Mouse (Mus musculus) embryonic facial prominence, embryonic 12.5 days (tissue): Measurements from ENCODE around the gene Lpar5. TPM values are rescaled to one million over a fixed set of nuclear protein-coding genes. Genes with fewer than 3 reads are reported as not detected.
A peak's percentile ranks its signal among the peaks of the same experiment; 100 is the strongest.
"Not testable (repeated sequence)": the region's sequence is repeated elsewhere in the genome, so short reads cannot be mapped to it uniquely, and the experiment has no call there.

Experiments used
- ATAC-seq: fragments of 200-750 bp; cut with Nextera tagmentation; 2 replicates; pipeline ENCODE4 v1.8.0; 2017; ENCODE audit not compliant: insufficient number of reproducible peaks, insufficient read depth, low FRiP score, low TSS enrichment
- H3K27ac ChIP-seq: fragments of 300-500 bp; sonication (generic); 2 replicates; pipeline ENCODE4 v1.5.1; 2016; ENCODE audit warnings: mild to moderate bottlenecking
- H3K27me3 ChIP-seq: fragments of 300-500 bp; sonication (generic); 2 replicates; pipeline ENCODE4 v1.6.1; 2016; ENCODE audit warnings: mild to moderate bottlenecking, moderate library complexity
- H3K36me3 ChIP-seq: fragments of 300-500 bp; sonication (generic); 2 replicates; pipeline ENCODE4 v1.6.1; 2016; ENCODE audit warnings: mild to moderate bottlenecking
- H3K4me1 ChIP-seq: fragments of 300-500 bp; sonication (generic); 2 replicates; pipeline ENCODE4 v1.6.1; 2016
- H3K4me2 ChIP-seq: fragments of 300-500 bp; sonication (generic); replicated peaks from 2 replicates; pipeline ENCODE4 v1.6.1; 2016; ENCODE audit warnings: mild to moderate bottlenecking, moderate library complexity
- H3K4me3 ChIP-seq: fragments of 300-500 bp; sonication (generic); 2 replicates; pipeline ENCODE4 v1.5.1; 2016; ENCODE audit warnings: mild to moderate bottlenecking
- H3K9ac ChIP-seq: fragments of 300-500 bp; sonication (generic); 2 replicates; pipeline ENCODE4 v1.6.1; 2016; ENCODE audit warnings: mild to moderate bottlenecking, moderate library complexity
- H3K9me3 ChIP-seq: fragments of 300-500 bp; sonication (generic); 2 replicates; pipeline ENCODE4 v1.6.1; 2016; ENCODE audit warnings: mild to moderate bottlenecking, moderate library complexity
- WGBS: fragments of 180-500 bp; shearing (Covaris S2); methylation state at CpG from one replicate; pipeline ENCODE4 v1.1.7; 2016; 5-methylcytosine and 5-hydroxymethylcytosine counted together
- polyA plus RNA-seq: library from polyadenylated mRNA; unstranded; fragments of >200 nt; fragmentation: Nextera tagmentation; extraction: Ambion mirVana; gene quantifications from 2 replicates; pipeline ENCODE4 v1.2.1, GENCODE M21; 2016

The Lpar5 gene
- polyA plus RNA-seq, result 0.53 and 0.61 TPM in 2 replicates

DNA sequence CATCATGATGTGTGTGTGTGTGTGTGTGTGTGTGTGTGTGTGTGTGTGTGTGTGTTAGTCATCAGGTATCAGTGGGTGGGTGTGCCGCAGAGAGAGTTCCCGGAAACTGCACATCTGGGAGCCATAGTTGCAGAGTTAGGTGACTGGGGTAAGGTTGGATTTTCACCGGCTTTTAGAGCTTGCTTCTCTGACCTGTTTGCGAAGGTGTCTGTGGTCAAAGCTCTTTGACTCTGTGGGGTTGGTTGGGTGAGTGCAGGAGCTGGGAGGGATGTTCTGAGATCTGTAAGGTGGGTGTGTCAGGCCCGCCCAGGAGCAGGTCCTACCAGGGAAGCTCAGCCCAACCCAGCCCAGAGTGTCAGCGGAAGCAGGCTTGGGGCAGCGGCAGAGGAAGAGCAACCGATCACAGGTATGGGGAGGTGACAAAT, at the start of gene Lpar5:
TSS of gene Lpar5 (plus strand) at position 350 of the 425 bp plus-strand sequence.
- Histone ChIP-seq H3K27me3 (no peaks in the 10 kb centered on the region), H3K9me3 (no peaks in the 10 kb centered on the region), H3K36me3 (no peaks in the 10 kb centered on the region), H3K4me3 (no peak within 1 kb of the TSS), H3K9ac (no peak within 1 kb of the TSS), H3K4me1 (peaks cover 4% of the 10 kb centered on the region), H3K27ac (0 out of 2 replicates have a peak within 1 kb of the TSS, but pooled peaks have one; percentile 36), H3K4me2 (no peak within 1 kb of the TSS)
- ATAC-seq, result no peak
- 59% methylated on average over 8 of the region's 8 CpGs for WGBS

DNA sequence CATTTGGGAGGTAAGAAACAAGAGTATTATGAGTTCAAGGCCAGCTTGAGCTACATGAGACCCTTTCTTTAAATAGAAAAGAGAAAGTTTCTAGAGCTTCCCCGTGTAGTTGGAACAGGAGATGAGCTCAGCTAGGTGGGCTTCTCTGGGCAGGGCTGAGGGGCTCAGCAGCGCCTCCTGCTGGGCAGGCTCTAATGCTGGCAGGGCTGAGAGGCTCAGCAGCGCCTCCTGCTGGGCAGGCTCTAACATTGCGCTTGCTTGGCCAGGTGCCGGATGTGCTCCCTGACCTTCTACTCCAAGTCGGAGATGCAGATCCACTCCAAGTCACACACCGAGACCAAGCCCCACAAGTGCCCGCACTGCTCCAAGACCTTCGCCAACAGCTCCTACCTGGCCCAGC, 37.2 kb upstream of the Lpar5 start:
- 0 out of 2 replicates have a peak, but pooled peaks have one; percentile 10 for ATAC-seq
- H3K4me2 ChIP-seq, H3K4me1 ChIP-seq, H3K4me3 ChIP-seq, H3K27me3 ChIP-seq, H3K9me3 ChIP-seq, H3K27ac ChIP-seq, H3K9ac ChIP-seq: not testable (repeated sequence)
- H3K36me3 ChIP-seq, result peaks cover 69% of the 10 kb centered on the region
- WGBS, result 35% methylated on average over 7 of the region's 9 CpGs

DNA sequence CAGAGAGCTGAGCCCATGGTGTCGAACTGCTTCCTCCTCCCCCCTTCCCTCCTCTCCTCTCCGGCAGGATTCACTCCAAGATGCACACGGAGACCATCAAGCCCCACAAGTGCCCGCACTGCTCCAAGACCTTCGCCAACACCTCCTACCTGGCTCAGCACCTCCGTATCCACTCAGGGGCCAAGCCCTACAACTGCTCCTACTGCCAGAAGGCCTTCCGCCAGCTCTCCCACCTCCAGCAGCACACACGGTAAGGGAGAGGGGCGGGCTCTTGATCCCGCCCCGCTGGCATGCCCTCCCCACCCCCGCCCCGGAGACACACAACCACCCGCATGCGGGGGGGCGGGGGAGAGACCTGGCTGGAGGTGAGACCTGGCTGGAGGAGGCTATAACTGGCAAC, 36.1 kb upstream of the Lpar5 start:
- 91% methylated on average over 16 of the region's 16 CpGs for WGBS
- no peak overlapping the region for H3K27ac ChIP-seq
- no peaks in the 10 kb centered on the region for H3K4me1 ChIP-seq
- H3K4me3 ChIP-seq, result no peak overlapping the region
- H3K9me3 ChIP-seq, result no peaks in the 10 kb centered on the region
- no peak for ATAC-seq
- H3K27me3 ChIP-seq, result no peaks in the 10 kb centered on the region
- no peak overlapping the region for H3K9ac ChIP-seq
- H3K4me2 ChIP-seq, result no peak overlapping the region
- peaks cover 73% of the 10 kb centered on the region for H3K36me3 ChIP-seq

DNA sequence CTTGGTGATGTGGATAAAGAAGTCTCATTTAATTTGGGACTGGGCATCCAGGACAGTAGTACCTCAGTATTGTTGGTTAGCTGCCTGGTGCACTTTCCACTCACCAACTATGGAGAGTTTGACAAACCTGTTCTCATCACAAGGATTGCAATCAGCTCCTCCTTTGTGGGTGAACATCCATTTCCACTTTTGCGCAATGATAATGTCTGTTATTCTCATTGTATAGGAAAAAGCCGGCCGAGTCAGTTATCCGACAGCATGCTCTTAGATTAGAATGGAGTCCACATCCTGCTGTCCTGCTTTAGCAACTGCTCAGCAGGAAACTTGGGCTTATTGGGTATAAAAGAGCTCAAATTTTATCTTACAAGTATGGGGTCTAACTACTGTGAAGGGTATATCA, 29.1 kb upstream of the Lpar5 start:
- H3K4me2 ChIP-seq, result peak overlapping the region; percentile 49
- peak overlapping the region; percentile 63; the same call in 1 of the 2 replicates for H3K4me3 ChIP-seq
- H3K9ac ChIP-seq, result no peak overlapping the region; the same call in 1 of the 2 replicates
- ATAC-seq, result no peak
- H3K4me1 ChIP-seq, result 0 out of 2 replicates have a peak, but pooled peaks cover 2% of the 10 kb centered on the region
- H3K36me3 ChIP-seq, result peaks cover 36% of the 10 kb centered on the region
- no peaks in the 10 kb centered on the region for H3K27me3 ChIP-seq
- peak overlapping the region; percentile 76 for H3K27ac ChIP-seq
- H3K9me3 ChIP-seq, result no peaks in the 10 kb centered on the region
- 93% methylated on average over 4 of the region's 4 CpGs for WGBS

DNA sequence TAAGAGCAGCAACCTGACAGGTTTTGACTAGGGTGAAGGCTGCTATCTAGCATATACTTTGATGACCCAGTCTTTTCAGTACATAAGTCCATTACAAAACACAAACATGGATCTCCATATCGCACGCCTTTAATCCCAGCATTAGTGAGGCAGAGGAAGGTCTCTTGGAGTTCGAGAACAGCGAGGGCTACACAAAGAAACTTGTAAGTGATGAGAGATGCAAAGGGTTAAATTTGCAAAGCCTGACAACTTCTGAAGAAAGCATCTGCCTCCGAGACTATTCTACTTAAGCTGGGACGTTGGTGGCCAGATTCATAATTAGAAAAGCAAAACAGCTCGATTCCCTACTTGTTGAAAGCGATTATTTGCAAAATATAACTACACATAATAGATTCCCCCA, 28.6 kb upstream of the Lpar5 start:
- no peaks in the 10 kb centered on the region for H3K27me3 ChIP-seq
- 7% methylated on average over 8 of the region's 8 CpGs for WGBS
- H3K4me2 ChIP-seq, result peak overlapping the region; percentile 49
- H3K4me1 ChIP-seq, result 0 out of 2 replicates have a peak, but pooled peaks cover 2% of the 10 kb centered on the region
- H3K9ac ChIP-seq, result no peak overlapping the region; the same call in 1 of the 2 replicates
- H3K27ac ChIP-seq, result peak overlapping the region; percentile 76
- peak overlapping the region; percentile 63 for H3K4me3 ChIP-seq
- H3K36me3 ChIP-seq, result peaks cover 36% of the 10 kb centered on the region
- H3K9me3 ChIP-seq, result no peaks in the 10 kb centered on the region
- 0 out of 2 replicates have a peak, but pooled peaks have one; percentile 7 for ATAC-seq

DNA sequence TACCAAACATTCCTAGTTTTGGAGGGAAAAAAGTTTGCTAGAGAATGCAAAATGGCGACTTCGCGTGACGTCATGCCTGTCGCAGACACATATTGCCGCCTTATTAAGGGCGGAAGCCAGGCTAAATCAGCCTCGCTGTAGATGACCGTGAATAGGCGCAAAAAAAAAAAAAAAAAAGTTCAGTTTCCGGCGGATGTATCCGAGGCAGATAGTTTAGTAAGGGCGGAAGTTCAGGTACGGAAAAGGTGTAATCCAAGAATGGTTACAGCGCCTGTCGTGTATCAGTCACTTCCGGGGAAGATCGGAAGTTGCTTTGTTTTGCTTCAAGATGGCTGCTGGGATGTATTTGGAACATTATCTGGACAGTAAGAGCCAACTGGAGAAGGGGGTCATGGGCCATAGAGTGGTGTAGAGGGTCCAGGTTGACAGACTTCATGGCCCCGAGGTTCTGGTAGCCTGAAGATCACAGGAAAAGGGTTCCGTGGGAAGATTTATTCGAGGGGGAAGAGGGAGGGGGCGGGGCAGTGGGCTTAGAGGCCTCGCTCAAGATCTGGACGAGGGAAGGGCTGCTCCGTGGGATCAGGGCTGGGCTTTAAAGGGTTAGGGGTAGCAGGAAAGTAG, 28.1 kb upstream of the Lpar5 start, which contains the start of gene Ing4:
TSS of gene Ing4 (plus strand) at position 228 of the 621 bp plus-strand sequence.
- Histone ChIP-seq H3K36me3 (peaks cover 40% of the 10 kb centered on the region), H3K4me3 (peak within 1 kb of the TSS; percentile 63), H3K4me2 (peak within 1 kb of the TSS; percentile 78), H3K9ac (peak within 1 kb of the TSS; percentile 69), H3K4me1 (0 out of 2 replicates have a peak, but pooled peaks cover 2% of the 10 kb centered on the region), H3K27ac (peak within 1 kb of the TSS; percentile 76), H3K27me3 (no peaks in the 10 kb centered on the region), H3K9me3 (no peaks in the 10 kb centered on the region)
- peak; percentile 92 for ATAC-seq
- under 1% methylated on average over 26 of the region's 26 CpGs for WGBS

DNA sequence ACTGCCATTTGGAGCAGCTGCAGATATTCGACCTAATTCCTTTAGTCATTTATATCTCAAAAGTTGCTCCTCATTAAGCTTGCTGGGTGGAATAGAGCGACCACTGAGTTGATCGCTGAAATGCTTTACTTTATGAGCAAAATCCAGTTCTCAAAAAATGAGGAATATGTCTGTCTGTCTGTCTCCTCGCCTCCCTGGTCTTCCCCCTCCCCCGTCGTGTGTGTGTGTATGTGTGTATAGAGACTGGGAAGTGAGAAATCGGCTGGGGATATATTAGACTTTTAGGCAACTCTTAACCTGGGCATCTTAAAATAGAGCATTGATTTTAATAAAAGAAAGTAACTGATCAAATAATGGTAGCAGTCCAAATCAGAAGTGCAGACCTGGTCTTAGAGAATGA, 27.5 kb upstream of the Lpar5 start:
- no peak for ATAC-seq
- Histone ChIP-seq H3K36me3 (peaks cover 39% of the 10 kb centered on the region), H3K4me2 (peak overlapping the region; percentile 78), H3K27me3 (no peaks in the 10 kb centered on the region), H3K4me1 (0 out of 2 replicates have a peak, but pooled peaks cover 2% of the 10 kb centered on the region), H3K27ac (peak overlapping the region; percentile 68; the same call in 1 of the 2 replicates), H3K4me3 (peak overlapping the region; percentile 63), H3K9ac (peak overlapping the region; percentile 69), H3K9me3 (no peaks in the 10 kb centered on the region)
- WGBS, result 19% methylated on average over 7 of the region's 7 CpGs

DNA sequence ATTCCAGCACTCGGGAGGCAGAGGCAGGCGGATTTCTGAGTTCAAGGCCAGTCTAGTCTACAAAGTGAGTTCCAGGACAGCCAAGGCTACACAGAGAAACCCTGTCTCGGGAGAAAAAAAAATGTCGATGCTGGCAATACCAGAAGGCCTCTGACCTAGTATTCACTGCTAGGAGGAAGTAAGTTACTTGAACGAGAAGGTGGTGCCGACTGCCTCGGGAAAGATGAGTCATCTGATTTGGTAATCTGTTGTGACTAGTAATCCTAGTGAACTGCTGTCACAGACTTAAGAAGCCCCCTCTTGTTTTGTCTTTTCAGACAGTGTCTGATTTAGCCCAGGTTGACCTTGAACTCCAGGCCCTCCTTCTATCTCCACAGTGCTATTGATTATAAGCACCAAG, 26.7 kb upstream of the Lpar5 start:
- ATAC-seq, result no peak

DNA sequence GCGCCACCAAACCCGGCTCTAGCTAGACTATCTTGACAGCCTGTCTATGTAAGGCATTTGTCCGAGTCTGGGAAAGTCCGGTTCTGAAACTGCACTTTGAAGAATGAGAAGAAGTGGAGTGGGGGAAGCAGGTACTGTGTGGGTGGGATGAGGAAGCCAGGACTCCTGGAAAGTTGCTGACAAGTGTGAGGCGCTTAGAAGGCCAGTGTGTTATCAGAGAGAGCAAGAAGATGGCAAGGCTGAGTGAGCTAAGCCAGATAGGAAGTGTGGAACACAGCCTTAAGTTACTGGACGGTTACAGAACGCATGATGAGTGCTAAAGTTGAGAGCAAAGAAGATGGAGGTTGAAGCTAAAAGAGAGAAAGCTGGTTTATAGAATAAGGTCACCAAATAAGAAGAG, 25.6 kb upstream of the Lpar5 start:
- no peak for ATAC-seq
- 90% methylated on average over 7 of the region's 7 CpGs for WGBS
- H3K4me2 ChIP-seq, result no peak overlapping the region
- no peak overlapping the region for H3K4me3 ChIP-seq
- peaks cover 41% of the 10 kb centered on the region for H3K36me3 ChIP-seq
- 0 out of 2 replicates have a peak, but pooled peaks cover 2% of the 10 kb centered on the region for H3K4me1 ChIP-seq
- no peaks in the 10 kb centered on the region for H3K27me3 ChIP-seq
- no peak overlapping the region for H3K27ac ChIP-seq
- H3K9me3 ChIP-seq, result no peaks in the 10 kb centered on the region
- H3K9ac ChIP-seq, result no peak overlapping the region

More for the DNA sequence above, 26.7 kb upstream of the Lpar5 start:
- H3K4me3 ChIP-seq, result no peak overlapping the region
- H3K36me3 ChIP-seq, result peaks cover 37% of the 10 kb centered on the region
- no peaks in the 10 kb centered on the region for H3K9me3 ChIP-seq
- H3K27me3 ChIP-seq, result no peaks in the 10 kb centered on the region
- no peak overlapping the region for H3K9ac ChIP-seq
- 0 out of 2 replicates have a peak, but pooled peaks cover 2% of the 10 kb centered on the region for H3K4me1 ChIP-seq
- H3K27ac ChIP-seq, result no peak overlapping the region
- WGBS, result 84% methylated on average over 7 of the region's 7 CpGs
- H3K4me2 ChIP-seq, result peak overlapping the region; percentile 78; the same call in 1 of the 2 replicates

DNA sequence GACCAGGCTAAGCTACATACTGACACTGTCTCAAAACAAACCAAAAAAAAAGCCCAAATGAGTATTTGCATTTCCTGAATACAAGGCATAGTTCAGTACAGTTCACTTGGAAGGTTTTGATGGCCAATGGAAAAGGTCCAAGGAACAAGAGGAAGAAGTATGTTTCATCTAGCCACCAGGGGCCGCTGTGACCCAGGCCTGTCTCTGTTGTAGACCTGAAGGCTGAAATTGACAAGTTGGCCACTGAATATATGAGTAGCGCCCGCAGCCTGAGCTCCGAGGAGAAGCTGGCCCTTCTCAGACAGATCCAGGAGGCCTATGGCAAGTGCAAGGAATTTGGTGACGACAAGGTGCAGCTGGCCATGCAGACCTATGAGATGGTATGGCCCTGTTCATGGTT, 21.0 kb upstream of the Lpar5 start:
- Histone ChIP-seq H3K9me3 (no peaks in the 10 kb centered on the region), H3K36me3 (peaks cover 77% of the 10 kb centered on the region), H3K27me3 (no peaks in the 10 kb centered on the region), H3K9ac (no peak overlapping the region), H3K4me2 (no peak overlapping the region), H3K4me3 (no peak overlapping the region), H3K27ac (no peak overlapping the region), H3K4me1 (no peaks in the 10 kb centered on the region)
- ATAC-seq, result no peak; the same call in 1 of the 2 replicates
- WGBS, result 43% methylated on average over 5 of the region's 5 CpGs

DNA sequence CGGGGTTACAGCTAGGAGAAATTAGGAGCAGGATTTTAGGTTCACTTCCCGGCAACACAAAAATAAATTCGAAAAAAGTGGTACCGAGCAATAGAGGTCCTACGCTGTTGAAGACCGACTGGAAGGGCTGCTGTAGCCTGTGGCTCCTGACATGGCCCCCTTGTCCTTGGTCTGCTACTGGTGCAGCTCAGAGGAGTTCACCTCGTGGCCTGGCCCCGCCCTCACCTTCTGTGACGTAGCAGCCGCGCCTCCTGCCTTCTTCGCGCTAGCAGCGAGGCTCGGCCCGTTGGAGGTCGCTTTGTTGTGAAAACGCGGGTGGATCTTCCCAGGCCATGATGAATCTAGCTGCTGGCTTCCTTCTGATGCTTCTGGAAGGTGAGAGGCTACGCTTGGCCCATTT, 18.0 kb upstream of the Lpar5 start, which contains the start of gene Acrbp:
TSS of gene Acrbp (plus strand) at position 12 of the 400 bp plus-strand sequence.
- H3K9ac ChIP-seq, result no peak within 1 kb of the TSS
- H3K27me3 ChIP-seq, result no peaks in the 10 kb centered on the region
- no peaks in the 10 kb centered on the region for H3K9me3 ChIP-seq
- no peak within 1 kb of the TSS for H3K27ac ChIP-seq
- no peak within 1 kb of the TSS for H3K4me2 ChIP-seq
- no peaks in the 10 kb centered on the region for H3K4me1 ChIP-seq
- ATAC-seq, result no peak
- H3K4me3 ChIP-seq, result no peak within 1 kb of the TSS
- 33% methylated on average over 20 of the region's 20 CpGs for WGBS
- H3K36me3 ChIP-seq, result peaks cover 86% of the 10 kb centered on the region

DNA sequence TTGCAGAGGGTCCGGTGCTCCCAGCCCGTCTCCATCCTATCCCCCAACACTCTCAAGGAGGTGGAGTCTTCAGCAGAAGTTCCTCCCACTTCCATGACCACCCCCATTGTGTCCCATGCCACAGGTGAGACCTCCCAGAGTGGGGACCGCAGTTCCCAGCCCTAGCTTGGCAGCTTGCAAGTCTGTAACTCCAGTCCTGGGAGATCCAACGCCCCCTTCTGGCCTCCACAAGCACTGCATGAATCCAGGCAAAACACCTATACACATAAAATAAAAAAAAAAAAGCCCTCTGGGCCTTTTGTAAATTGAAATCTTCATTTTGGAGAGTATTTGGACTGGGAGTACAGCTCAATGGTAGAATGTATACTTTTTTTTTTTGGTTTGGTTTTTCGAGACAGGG, 16.5 kb upstream of the Lpar5 start:
- no peak overlapping the region for H3K27ac ChIP-seq
- ATAC-seq, result no peak
- WGBS, result 66% methylated on average over 5 of the region's 5 CpGs
- H3K4me1 ChIP-seq, result no peaks in the 10 kb centered on the region
- H3K9me3 ChIP-seq, result no peaks in the 10 kb centered on the region
- no peaks in the 10 kb centered on the region for H3K27me3 ChIP-seq
- H3K4me2 ChIP-seq, result no peak overlapping the region
- H3K4me3 ChIP-seq, result no peak overlapping the region
- peaks cover 79% of the 10 kb centered on the region for H3K36me3 ChIP-seq
- H3K9ac ChIP-seq, result no peak overlapping the region
